Mouse (Mus musculus): ENCODE data around the gene Fam131b. TPM values are rescaled to one million over a fixed set of nuclear protein-coding genes. Genes with fewer than 3 reads are reported as not detected.
A peak's percentile ranks its signal among the peaks of the same experiment; 100 is the strongest.

The Fam131b gene
- polyA plus RNA-seq, 1 experiment from 2014 or later, result 3.6 TPM

DNA sequence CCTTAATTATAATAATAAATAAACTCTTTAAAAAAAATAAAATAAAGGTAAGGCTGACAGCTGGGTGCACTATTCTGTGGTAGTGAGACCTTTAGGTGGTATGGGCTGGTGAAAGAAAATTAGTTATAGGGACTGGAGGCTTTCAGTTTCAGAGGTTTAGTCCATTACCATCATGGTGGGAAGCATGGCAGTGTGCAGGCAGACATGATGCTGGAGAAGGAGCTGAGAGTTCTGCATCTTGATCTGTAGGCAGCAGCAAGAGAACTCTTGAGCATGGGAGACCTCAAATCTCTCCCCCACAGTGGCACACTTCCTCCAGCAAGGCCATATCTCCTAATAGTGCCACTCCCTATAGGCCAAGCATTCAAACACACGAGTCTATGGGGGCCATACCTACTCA lies 17.7 kb upstream of the Fam131b start:
- no peak overlapping the region for H3K4me2 ChIP-seq
- H3K9me3 ChIP-seq, result no peaks in the 10 kb centered on the region
- H3K4me1 ChIP-seq, result no peaks in the 10 kb centered on the region
- no peak for ATAC-seq (ENCODE audit: low FRiP score)
- no peak overlapping the region for H3K27ac ChIP-seq
- H3K36me3 ChIP-seq (replicated peaks), result no peaks in the 10 kb centered on the region
- H3K9ac ChIP-seq, result no peak overlapping the region
- no peak overlapping the region for H3K4me3 ChIP-seq (replicated peaks)
- 83% methylated on average over 1 of the region's 1 CpGs for WGBS
- no peaks in the 10 kb centered on the region for H3K27me3 ChIP-seq

DNA sequence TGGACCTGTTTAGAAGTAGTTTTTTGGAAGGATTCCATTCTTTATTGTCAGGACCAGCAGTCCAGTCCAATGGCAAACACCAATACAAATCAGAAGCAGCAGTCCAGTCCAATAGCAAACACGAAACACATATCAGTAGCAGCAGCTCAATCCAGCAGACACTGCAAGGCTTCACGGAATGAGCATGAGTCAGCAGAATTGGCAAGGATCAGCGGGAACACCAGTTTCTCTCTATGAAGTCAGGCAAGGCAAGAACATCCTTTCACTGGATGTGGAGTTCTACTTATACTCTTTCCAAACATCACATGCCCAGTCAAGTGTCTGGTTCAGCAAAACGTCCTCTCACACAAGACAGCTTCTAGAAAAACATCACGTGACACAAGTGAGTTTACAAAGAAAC lies 15.5 kb upstream of the Fam131b start:
- no peak overlapping the region for H3K27ac ChIP-seq
- H3K4me3 ChIP-seq (replicated peaks), result no peak overlapping the region
- H3K27me3 ChIP-seq, result no peaks in the 10 kb centered on the region
- H3K36me3 ChIP-seq (replicated peaks), result no peaks in the 10 kb centered on the region
- H3K4me2 ChIP-seq, result no peak overlapping the region
- H3K9ac ChIP-seq, result no peak overlapping the region
- WGBS, result 87% methylated on average over 5 of the region's 5 CpGs
- H3K9me3 ChIP-seq, result no peaks in the 10 kb centered on the region
- no peak for ATAC-seq (ENCODE audit: low FRiP score)
- H3K4me1 ChIP-seq, result no peaks in the 10 kb centered on the region

DNA sequence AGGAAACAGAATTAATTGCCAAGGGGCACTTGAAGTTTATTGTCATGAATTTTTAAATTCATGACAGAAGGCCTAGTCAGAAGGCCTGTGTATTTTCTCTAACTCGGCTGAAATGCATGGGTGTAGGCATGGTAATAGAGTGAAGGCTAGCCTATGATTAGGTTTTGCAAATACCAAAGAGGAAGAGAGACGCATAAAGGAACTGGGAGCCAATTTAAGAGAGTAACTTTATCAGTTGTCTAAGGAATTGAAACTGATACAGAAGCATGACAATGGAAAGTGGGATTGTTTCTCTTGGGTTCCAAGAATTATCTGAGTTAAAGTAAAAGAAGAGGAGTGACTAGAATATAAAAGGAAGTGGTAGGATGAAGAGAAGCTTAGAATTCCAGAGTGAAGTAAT lies 14.7 kb upstream of the Fam131b start:
- WGBS, result 77% methylated on average over 2 of the region's 2 CpGs
- Histone ChIP-seq H3K4me2 (no peak overlapping the region), H3K9me3 (no peaks in the 10 kb centered on the region), H3K4me1 (no peaks in the 10 kb centered on the region), H3K27me3 (no peaks in the 10 kb centered on the region), H3K4me3 (replicated peaks) (no peak overlapping the region), H3K9ac (no peak overlapping the region), H3K27ac (no peak overlapping the region), H3K36me3 (replicated peaks) (no peaks in the 10 kb centered on the region)
- ATAC-seq (ENCODE audit: low FRiP score), result no peak

DNA sequence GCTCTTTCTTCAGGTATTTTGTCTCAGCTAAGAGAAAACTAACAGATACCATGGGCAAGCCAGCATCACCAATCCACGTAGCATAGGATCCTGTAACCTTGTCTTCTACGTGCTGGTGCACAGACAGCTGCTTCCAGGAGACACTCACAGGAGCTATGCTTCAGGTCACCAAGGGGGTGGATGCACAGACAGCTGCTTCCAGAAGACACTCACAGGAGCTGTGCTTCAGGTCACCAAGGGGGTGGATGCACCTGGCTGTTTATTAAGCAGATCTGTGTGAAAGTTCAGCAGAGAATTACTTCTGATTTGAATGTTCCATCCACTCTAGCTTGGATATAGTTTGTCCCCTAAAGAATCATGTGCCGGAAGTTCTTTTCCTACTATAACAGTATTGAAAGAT lies 6.5 kb upstream of the Fam131b start:
- Histone ChIP-seq H3K9ac (no peak overlapping the region), H3K36me3 (replicated peaks) (no peaks in the 10 kb centered on the region), H3K9me3 (no peaks in the 10 kb centered on the region), H3K4me3 (replicated peaks) (no peak overlapping the region), H3K27ac (no peak overlapping the region), H3K27me3 (no peaks in the 10 kb centered on the region), H3K4me1 (no peaks in the 10 kb centered on the region), H3K4me2 (no peak overlapping the region)
- WGBS, result 92% methylated on average over 3 of the region's 3 CpGs
- no peak for ATAC-seq (ENCODE audit: low FRiP score)

DNA sequence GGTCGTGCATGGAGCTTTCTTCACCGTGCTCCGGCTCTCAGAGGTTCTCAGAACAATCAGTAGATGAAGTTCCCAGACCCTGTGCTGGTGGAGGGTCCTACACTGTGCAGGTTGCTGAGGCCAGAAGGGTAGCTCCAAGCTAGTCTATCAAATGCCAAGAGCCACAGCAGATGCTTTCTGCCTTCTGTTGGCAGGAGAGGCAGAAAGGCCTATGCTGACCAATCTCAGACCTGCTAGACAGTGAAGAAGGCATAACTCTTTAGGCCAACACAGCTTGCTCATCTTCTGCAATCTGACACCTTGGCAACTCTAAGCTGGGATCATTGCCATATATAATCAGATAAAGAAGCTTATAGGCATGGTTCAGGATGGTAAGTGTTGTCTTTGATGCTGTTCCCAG lies 5.8 kb upstream of the Fam131b start:
- Histone ChIP-seq H3K27me3 (no peaks in the 10 kb centered on the region), H3K4me3 (replicated peaks) (no peak overlapping the region), H3K9me3 (no peaks in the 10 kb centered on the region), H3K4me2 (no peak overlapping the region), H3K36me3 (replicated peaks) (no peaks in the 10 kb centered on the region), H3K27ac (no peak overlapping the region), H3K9ac (no peak overlapping the region), H3K4me1 (0 out of 2 replicates have a peak, but pooled peaks cover 5% of the 10 kb centered on the region)
- ATAC-seq (ENCODE audit: low FRiP score), result no peak
- 77% methylated on average over 3 of the region's 3 CpGs for WGBS

DNA sequence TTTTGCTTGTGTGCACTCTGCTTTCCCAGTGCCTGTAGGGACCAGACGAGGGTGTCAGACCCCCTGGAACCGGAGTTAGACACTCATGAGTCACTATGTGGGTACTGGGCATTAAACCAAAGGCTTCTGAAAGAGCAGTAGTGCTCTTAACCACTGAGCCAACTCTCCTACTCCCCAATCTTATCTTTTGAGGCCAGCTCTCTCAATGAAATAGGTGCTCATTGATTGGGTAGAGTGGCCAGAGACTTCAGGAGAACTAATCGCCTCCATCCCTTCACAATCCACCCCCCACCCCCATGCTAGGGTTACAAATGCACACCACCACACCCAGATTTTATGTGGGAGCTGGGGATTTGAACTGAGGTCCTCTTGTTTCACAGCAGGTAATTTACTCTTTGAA lies 4.3 kb upstream of the Fam131b start:
- H3K4me3 ChIP-seq (replicated peaks), result no peak overlapping the region
- no peaks in the 10 kb centered on the region for H3K27me3 ChIP-seq
- 0 out of 2 replicates have a peak, but pooled peaks cover 5% of the 10 kb centered on the region for H3K4me1 ChIP-seq
- no peaks in the 10 kb centered on the region for H3K36me3 ChIP-seq (replicated peaks)
- no peak overlapping the region for H3K27ac ChIP-seq
- H3K9me3 ChIP-seq, result no peaks in the 10 kb centered on the region
- ATAC-seq (ENCODE audit: low FRiP score), result no peak
- no peak overlapping the region for H3K9ac ChIP-seq
- H3K4me2 ChIP-seq, result no peak overlapping the region
- WGBS, result 81% methylated on average over 3 of the region's 3 CpGs

DNA sequence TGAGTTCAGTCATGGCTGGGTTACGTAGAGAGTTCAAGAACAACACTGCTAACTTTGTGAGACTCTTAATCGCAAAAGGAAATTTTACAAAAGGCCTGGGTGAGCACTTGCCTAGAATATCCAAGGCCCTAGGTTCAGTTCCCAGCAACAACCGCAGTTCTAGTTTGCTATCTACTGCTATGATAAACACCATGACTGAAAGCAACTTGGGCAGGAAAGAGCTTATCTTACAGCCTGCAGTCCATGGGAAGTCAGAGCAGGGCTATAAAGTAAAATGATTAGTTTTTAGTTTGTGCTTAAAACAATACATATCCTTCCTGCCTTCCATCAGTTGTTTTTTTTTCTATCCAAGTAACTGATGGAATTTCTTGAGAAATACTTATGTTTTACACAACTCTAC lies 2.1 kb upstream of the Fam131b start:
- Histone ChIP-seq H3K4me1 (peaks cover 22% of the 10 kb centered on the region; the same call in 1 of the 2 replicates), H3K9me3 (no peaks in the 10 kb centered on the region), H3K27ac (no peak overlapping the region), H3K9ac (no peak overlapping the region), H3K4me2 (no peak overlapping the region), H3K36me3 (replicated peaks) (no peaks in the 10 kb centered on the region), H3K4me3 (replicated peaks) (no peak overlapping the region), H3K27me3 (no peaks in the 10 kb centered on the region)
- 90% methylated on average over 3 of the region's 3 CpGs for WGBS
- ATAC-seq (ENCODE audit: low FRiP score), result no peak

DNA sequence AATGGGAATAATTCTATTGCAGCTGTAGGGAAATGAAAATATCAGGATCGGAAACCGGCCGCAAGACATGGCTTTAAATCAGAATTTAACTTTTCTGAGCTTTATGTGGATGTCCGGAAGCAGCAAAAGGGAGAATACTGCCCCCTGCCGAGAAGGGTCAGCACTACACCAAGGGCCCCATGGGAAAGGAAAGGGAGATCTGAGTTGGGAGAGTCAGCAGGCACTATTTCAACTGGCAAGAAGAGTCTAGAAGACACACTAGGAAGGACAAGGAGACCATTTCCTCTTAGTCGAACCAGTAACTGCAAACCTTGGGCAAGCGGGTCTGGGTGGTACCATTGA lies 796 bp upstream of the Fam131b start:
- H3K27ac ChIP-seq, result peak overlapping the region; percentile 91
- no peak for ATAC-seq (ENCODE audit: low FRiP score)

DNA sequence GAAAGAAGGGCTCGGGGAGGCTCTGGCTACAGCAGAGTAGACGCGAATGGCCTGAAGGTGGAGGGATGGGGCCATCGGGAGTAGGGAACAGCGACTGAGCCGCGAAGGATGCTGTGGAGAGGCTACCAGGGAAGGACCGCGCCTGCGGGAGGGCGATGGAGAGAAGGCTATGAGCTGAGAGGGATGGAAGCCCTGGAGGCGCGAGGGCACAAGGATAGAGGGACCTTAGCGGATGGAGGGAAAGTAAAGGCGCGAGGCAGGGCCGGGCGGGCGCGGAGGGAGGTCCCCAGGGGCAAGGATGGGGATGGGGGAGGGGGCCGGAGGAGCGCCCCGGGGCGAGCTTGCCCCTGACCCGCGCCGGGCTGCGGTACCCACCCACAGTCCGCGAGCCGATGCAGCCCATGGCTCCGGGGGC lies 369 bp downstream of the Fam131b start:
- no peaks in the 10 kb centered on the region for H3K9me3 ChIP-seq
- H3K36me3 ChIP-seq (replicated peaks), result no peaks in the 10 kb centered on the region; the same call in 1 of the 2 replicates
- H3K4me1 ChIP-seq, result peaks cover 22% of the 10 kb centered on the region; the same call in 1 of the 2 replicates
- no peaks in the 10 kb centered on the region for H3K27me3 ChIP-seq
- H3K4me2 ChIP-seq, result peak overlapping the region; percentile 91
- peak overlapping the region; percentile 81 for H3K4me3 ChIP-seq (replicated peaks)
- ATAC-seq (ENCODE audit: low FRiP score), result peak; percentile 85
- peak overlapping the region; percentile 91 for H3K27ac ChIP-seq
- H3K9ac ChIP-seq, result peak overlapping the region; percentile 82
- under 1% methylated on average over 16 of the region's 32 CpGs for WGBS

More for the DNA sequence above, 796 bp upstream of the Fam131b start:
- no peaks in the 10 kb centered on the region; the same call in 1 of the 2 replicates for H3K36me3 ChIP-seq (replicated peaks)
- peak overlapping the region; percentile 81 for H3K4me3 ChIP-seq (replicated peaks)
- H3K4me1 ChIP-seq, result peaks cover 22% of the 10 kb centered on the region; the same call in 1 of the 2 replicates
- no peaks in the 10 kb centered on the region for H3K9me3 ChIP-seq
- under 1% methylated on average over 7 of the region's 7 CpGs for WGBS
- H3K9ac ChIP-seq, result peak overlapping the region; percentile 82
- peak overlapping the region; percentile 91 for H3K4me2 ChIP-seq
- H3K27me3 ChIP-seq, result no peaks in the 10 kb centered on the region

DNA sequence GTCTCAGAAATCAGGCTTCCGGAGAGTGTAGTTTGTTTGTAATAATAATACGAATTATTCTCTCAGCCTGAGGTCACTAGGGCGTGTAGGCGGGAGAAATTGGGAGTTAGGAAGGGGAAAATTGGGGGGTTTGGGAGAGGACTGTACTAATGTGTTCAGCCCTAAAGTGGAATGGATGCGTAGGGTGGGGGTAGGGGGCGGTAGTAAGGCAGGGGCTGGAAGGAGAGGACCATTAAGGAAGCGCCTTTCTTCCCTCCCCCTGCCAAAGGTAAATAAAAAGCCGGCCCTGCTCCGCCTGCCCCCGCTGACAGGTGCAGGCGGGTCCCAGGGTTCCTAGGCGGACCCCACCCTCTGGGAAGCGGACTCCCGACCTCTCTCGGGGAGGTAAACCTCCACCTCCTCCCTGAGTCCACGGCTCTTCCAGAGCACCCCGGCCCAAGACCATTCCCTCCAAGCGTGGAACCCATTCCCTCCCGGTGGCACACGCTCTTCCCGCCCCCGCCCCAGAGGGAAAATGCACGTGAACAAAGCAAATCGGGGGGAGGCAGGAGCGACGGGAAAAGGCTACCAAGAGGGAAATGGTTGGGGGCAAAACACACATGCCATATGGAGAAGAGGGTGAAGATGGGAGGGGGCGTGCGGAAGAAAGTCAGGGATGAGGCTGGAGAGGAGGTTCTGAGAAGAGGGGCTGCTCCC lies 924 bp downstream of the Fam131b start:
- WGBS, result under 1% methylated on average over 28 of the region's 28 CpGs
- Histone ChIP-seq H3K4me3 (replicated peaks) (peak overlapping the region; percentile 81), H3K36me3 (replicated peaks) (peaks cover 5% of the 10 kb centered on the region), H3K27ac (peak overlapping the region; percentile 91), H3K9me3 (no peaks in the 10 kb centered on the region), H3K9ac (peak overlapping the region; percentile 82), H3K27me3 (no peaks in the 10 kb centered on the region), H3K4me1 (peaks cover 22% of the 10 kb centered on the region; the same call in 1 of the 2 replicates), H3K4me2 (peak overlapping the region; percentile 91)
- peak; percentile 43 for ATAC-seq (ENCODE audit: low FRiP score)

DNA sequence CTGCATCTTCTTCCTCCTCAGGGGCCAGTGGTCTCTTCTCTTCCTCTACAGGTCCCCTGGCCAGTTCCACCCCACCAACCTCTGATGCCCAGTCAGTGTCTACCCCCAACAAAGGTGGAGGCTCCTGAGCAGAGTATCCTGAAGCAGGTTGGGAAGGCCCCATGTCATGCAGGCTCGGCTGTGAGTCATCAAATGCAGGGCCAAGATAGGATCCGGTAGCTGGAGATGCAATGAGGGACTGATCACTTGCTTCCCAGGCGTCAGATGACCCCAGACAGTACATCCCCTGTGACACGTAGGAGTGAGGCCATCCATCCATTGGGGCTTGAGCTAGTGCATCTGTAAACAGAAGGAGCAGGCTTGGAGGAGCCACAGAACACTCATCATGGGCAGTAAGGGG lies 6.2 kb downstream of the Fam131b start:
- 90% methylated on average over 4 of the region's 4 CpGs for WGBS
- no peak overlapping the region for H3K4me2 ChIP-seq
- peaks cover 34% of the 10 kb centered on the region for H3K36me3 ChIP-seq (replicated peaks)
- H3K4me3 ChIP-seq (replicated peaks), result no peak overlapping the region
- no peaks in the 10 kb centered on the region for H3K27me3 ChIP-seq
- H3K9me3 ChIP-seq, result no peaks in the 10 kb centered on the region
- peaks cover 14% of the 10 kb centered on the region; the same call in 1 of the 2 replicates for H3K4me1 ChIP-seq
- no peak for ATAC-seq (ENCODE audit: low FRiP score)
- no peak overlapping the region for H3K27ac ChIP-seq
- no peak overlapping the region for H3K9ac ChIP-seq

DNA sequence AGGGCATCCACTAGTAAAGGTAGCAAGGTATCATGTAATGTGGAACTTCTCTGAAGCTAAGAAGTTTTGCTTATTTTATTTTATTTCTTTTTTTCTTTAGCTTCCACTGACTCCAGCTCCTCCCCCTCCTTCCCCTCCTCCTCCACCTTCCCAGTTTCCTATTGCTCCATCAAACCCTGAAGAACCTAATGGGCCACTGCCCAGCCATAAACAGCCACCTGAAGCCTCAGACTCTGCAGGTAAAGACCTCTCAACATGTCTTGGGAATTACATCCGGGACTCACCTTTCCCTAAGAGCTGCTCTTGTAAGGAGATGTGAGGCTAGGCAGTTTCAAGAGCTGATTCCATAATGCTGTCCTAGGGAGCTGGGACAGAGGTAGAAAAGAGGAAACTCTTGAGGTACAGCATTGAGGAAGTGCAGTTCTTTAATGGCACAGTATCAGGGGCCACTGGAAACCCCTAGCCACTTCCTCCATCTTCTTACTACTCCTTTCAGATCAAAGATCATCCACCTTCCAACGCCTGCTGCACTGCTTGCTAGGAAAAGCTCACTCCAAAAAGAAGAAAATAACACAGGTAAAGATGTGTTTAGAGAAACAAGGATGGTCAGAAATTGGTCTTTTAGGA lies 13.9 kb downstream of the Fam131b start:
- no peaks in the 10 kb centered on the region for H3K27me3 ChIP-seq
- no peak overlapping the region for H3K9ac ChIP-seq
- no peak overlapping the region for H3K27ac ChIP-seq
- no peak for ATAC-seq (ENCODE audit: low FRiP score)
- no peaks in the 10 kb centered on the region for H3K9me3 ChIP-seq
- 83% methylated on average over 2 of the region's 2 CpGs for WGBS
- no peak overlapping the region for H3K4me2 ChIP-seq
- H3K36me3 ChIP-seq (replicated peaks), result peaks cover 78% of the 10 kb centered on the region
- no peaks in the 10 kb centered on the region for H3K4me1 ChIP-seq
- H3K4me3 ChIP-seq (replicated peaks), result no peak overlapping the region

Data from forebrain, embryonic 12.5 days (tissue).